ENCODE assay signal across 8 mouse cellular contexts in genomic region chr11:60698806-60699523, GRCm38 (mm10). TPM values are rescaled to one million over a fixed set of nuclear protein-coding genes. Genes with fewer than 3 reads are reported as not detected.
DNase-seq lines count a peak whose midpoint lies in the region; ATAC-seq and TF ChIP-seq lines count a peak whose summit lies in the region.

No protein-coding gene starts in this region.

- peak overlapping the region; percentile 79 to 97 for H3K4me3 ChIP-seq in ES-E14 (ENCODE audit: insufficient read depth in 1 of 2, low read depth in 1 of 2, low read length in 2 of 2, poor library complexity in 1 of 2, severe bottlenecking in 1 of 2)
- H3K4me3 ChIP-seq in erythroblast, embryonic 14.5 days (replicated peaks), result peak overlapping the region; percentile 95
- H3K4me3 ChIP-seq in heart, embryonic 13.5 days, result peak overlapping the region; percentile 91
- H3K4me3 ChIP-seq in kidney, embryonic 15.5 days (replicated peaks), result peak overlapping the region; percentile 89
- H3K4me3 ChIP-seq in liver, postnatal 0 days (ENCODE audit: low read depth, low read length), result peak overlapping the region; percentile 86
- peak overlapping the region; percentile 86 for H3K4me3 ChIP-seq in neural tube, embryonic 14.5 days (ENCODE audit: low read depth, low read length)

- 3% methylated on average over 22 of the region's 22 CpGs for WGBS in heart, embryonic 13.5 days
- 3% methylated on average over 22 of the region's 22 CpGs for WGBS in kidney, embryonic 15.5 days
- WGBS in liver, postnatal 0 days (ENCODE audit: insufficient replicate concordance), result 4% methylated on average over 22 of the region's 22 CpGs
- WGBS in neural tube, embryonic 14.5 days, result 1% methylated on average over 22 of the region's 22 CpGs

- no peak for TF ChIP-seq CTCF in liver, postnatal 0 days (IDR thresholded peaks at IDR 0.05; ENCODE audit: low read depth)

- no peak for TF ChIP-seq EP300 in liver, postnatal 0 days (IDR thresholded peaks at IDR 0.05; ENCODE audit: low read depth)

- H3K36me3 ChIP-seq in ES-E14 (ENCODE audit: control insufficient read depth, insufficient read depth, low read length, poor library complexity, severe bottlenecking), result peaks cover under 1% of the 10 kb centered on the region; the same call in 1 of the 2 replicates
- H3K36me3 ChIP-seq in erythroblast, embryonic 14.5 days (ENCODE audit: control insufficient read depth), result peaks cover 22% of the 10 kb centered on the region
- H3K36me3 ChIP-seq in heart, embryonic 13.5 days, result peaks cover 13% of the 10 kb centered on the region; the same call in 1 of the 2 replicates
- no peaks in the 10 kb centered on the region for H3K36me3 ChIP-seq in kidney, embryonic 15.5 days
- no peaks in the 10 kb centered on the region for H3K36me3 ChIP-seq in liver, postnatal 0 days (replicated peaks; ENCODE audit: insufficient read depth, low read length)
- H3K36me3 ChIP-seq in neural tube, embryonic 14.5 days (ENCODE audit: control insufficient read depth, insufficient read depth, low read length), result no peaks in the 10 kb centered on the region

- DNase-seq in ES-E14 (ENCODE audit: low read depth, low spot score), result peak; percentile 92
- DNase-seq in adrenal gland, postnatal 4 days (ENCODE audit: low spot score in 2 of 2), result peak; percentile 37 to 40
- DNase-seq in liver, postnatal 0 days, result peak; percentile 59
- DNase-seq in urinary bladder, postnatal 4 days (ENCODE audit: low spot score in 2 of 2), result peak; percentile 73 to 80

- H3K4me2 ChIP-seq in heart, embryonic 13.5 days, result peak overlapping the region; percentile 93
- peak overlapping the region; percentile 65 for H3K4me2 ChIP-seq in kidney, embryonic 15.5 days
- peak overlapping the region; percentile 76 for H3K4me2 ChIP-seq in liver, postnatal 0 days (ENCODE audit: low read depth, low read length)
- peak overlapping the region; percentile 58 for H3K4me2 ChIP-seq in neural tube, embryonic 14.5 days (ENCODE audit: low read depth, low read length)

- peaks cover 8 to 11% of the 10 kb centered on the region in 2 experiments; a peak in 3 of 4 replicates for H3K4me1 ChIP-seq in ES-E14 (ENCODE audit: control insufficient read depth in 2 of 2, insufficient read depth in 2 of 2, low read length in 2 of 2, poor library complexity in 1 of 2)
- peaks cover 46% of the 10 kb centered on the region for H3K4me1 ChIP-seq in erythroblast, embryonic 14.5 days (ENCODE audit: control insufficient read depth)
- H3K4me1 ChIP-seq in heart, embryonic 13.5 days, result peaks cover 41% of the 10 kb centered on the region
- peaks cover 37% of the 10 kb centered on the region for H3K4me1 ChIP-seq in kidney, embryonic 15.5 days
- H3K4me1 ChIP-seq in liver, postnatal 0 days (ENCODE audit: insufficient read depth), result peaks cover 22% of the 10 kb centered on the region
- H3K4me1 ChIP-seq in neural tube, embryonic 14.5 days (ENCODE audit: control insufficient read depth, insufficient read depth, low read length), result peaks cover 35% of the 10 kb centered on the region

- peaks cover 2% of the 10 kb centered on the region; the same call in 1 of the 2 replicates for H3K27me3 ChIP-seq in erythroblast, embryonic 14.5 days (ENCODE audit: control insufficient read depth)
- peaks cover 8% of the 10 kb centered on the region; the same call in 1 of the 2 replicates for H3K27me3 ChIP-seq in heart, embryonic 13.5 days (replicated peaks)
- no peaks in the 10 kb centered on the region for H3K27me3 ChIP-seq in kidney, embryonic 15.5 days
- H3K27me3 ChIP-seq in liver, postnatal 0 days (ENCODE audit: insufficient read depth, low read length), result no peaks in the 10 kb centered on the region
- H3K27me3 ChIP-seq in neural tube, embryonic 14.5 days (ENCODE audit: control insufficient read depth, insufficient read depth, low read length), result no peaks in the 10 kb centered on the region

- H3K27ac ChIP-seq in ES-E14 (ENCODE audit: insufficient read depth, low read depth, low read length, poor library complexity, severe bottlenecking), result peak overlapping the region; percentile 82
- H3K27ac ChIP-seq in heart, embryonic 13.5 days (replicated peaks), result peak overlapping the region; percentile 93
- peak overlapping the region; percentile 95 for H3K27ac ChIP-seq in kidney, embryonic 15.5 days
- peak overlapping the region; percentile 67 for H3K27ac ChIP-seq in liver, postnatal 0 days (ENCODE audit: low read depth)
- peak overlapping the region; percentile 87 for H3K27ac ChIP-seq in neural tube, embryonic 14.5 days (ENCODE audit: low read depth, low read length)

- H3K9me3 ChIP-seq in ES-E14 (ENCODE audit: control insufficient read depth, insufficient read depth, low read depth, low read length), result no peaks in the 10 kb centered on the region
- H3K9me3 ChIP-seq in erythroblast, embryonic 14.5 days (ENCODE audit: control insufficient read depth, low read length), result no peaks in the 10 kb centered on the region
- H3K9me3 ChIP-seq in heart, embryonic 13.5 days, result no peaks in the 10 kb centered on the region
- no peaks in the 10 kb centered on the region for H3K9me3 ChIP-seq in kidney, embryonic 15.5 days (replicated peaks)
- no peaks in the 10 kb centered on the region for H3K9me3 ChIP-seq in liver, postnatal 0 days (ENCODE audit: low read length)
- no peaks in the 10 kb centered on the region for H3K9me3 ChIP-seq in neural tube, embryonic 14.5 days (ENCODE audit: control insufficient read depth, low read length)

- peak overlapping the region; percentile 75 for H3K9ac ChIP-seq in ES-E14 (ENCODE audit: insufficient read depth, low read depth, low read length, poor library complexity, severe bottlenecking)
- peak overlapping the region; percentile 97 for H3K9ac ChIP-seq in heart, embryonic 13.5 days
- H3K9ac ChIP-seq in kidney, embryonic 15.5 days, result peak overlapping the region; percentile 87
- peak overlapping the region; percentile 84 for H3K9ac ChIP-seq in liver, postnatal 0 days (replicated peaks)
- H3K9ac ChIP-seq in neural tube, embryonic 14.5 days (replicated peaks; ENCODE audit: low read depth, low read length), result peak overlapping the region; percentile 86

- in situ Hi-C loops in ES-E14 (cut with MboI; ENCODE audit: low sequenced_read_pairs in 2 of 2, unreplicated experiment in 2 of 2), result no loop called here

- peak; percentile 33 for ATAC-seq in heart, embryonic 13.5 days (ENCODE audit: extremely low read depth, insufficient number of reproducible peaks, low FRiP score, low TSS enrichment)
- ATAC-seq in kidney, embryonic 15.5 days (replicated peaks; ENCODE audit: low FRiP score), result peak; percentile 63
- peak; percentile 5; the same call in 1 of the 2 replicates for ATAC-seq in liver, postnatal 0 days
- ATAC-seq in neural tube, embryonic 14.5 days (ENCODE audit: low read depth), result peak; percentile 33

TF ChIP-seq in ES-E14, 5 proteins besides CTCF, POLR2A, EP300 and RAD21:
- TF ChIP-seq MAFK (IDR thresholded peaks at IDR 0.05; ENCODE audit: insufficient read depth, low read depth, low read length) (no peak), ZC3H11A (IDR thresholded peaks at IDR 0.05; ENCODE audit: borderline replicate concordance, low read depth, low read length) (no peak), HCFC1 (IDR thresholded peaks at IDR 0.05; ENCODE audit: borderline replicate concordance, insufficient read depth, low read length) (no peak; the same call in 1 of the 2 replicates), CHD2 (IDR thresholded peaks at IDR 0.05; ENCODE audit: low read depth, low read length) (no peak), ZNF384 (IDR thresholded peaks at IDR 0.05; ENCODE audit: low read depth, low read length) (no peak)

RNA-seq across cellular contexts. Expression of gene Llgl1, which starts 0.6 kb away (rescaled TPM):
- 25.5 and 33.0 TPM in 2 replicates for total RNA-seq in ES-E14 (2012; rRNA removed)
- 10 to 100 TPM; 36.5 to 41.6 TPM for total RNA-seq in adrenal gland, postnatal 4 days (2021)
- polyA plus RNA-seq in erythroblast, embryonic 14.5 days (2012), result 2.5 and 4.0 TPM in 2 replicates
- 34.0 and 34.1 TPM in 2 replicates for polyA plus RNA-seq in heart, embryonic 13.5 days (2015; fragmentation: Nextera tagmentation; extraction: Ambion mirVana)
- 52.6 and 61.4 TPM in 2 replicates for polyA plus RNA-seq in kidney, embryonic 15.5 days (2015; fragmentation: Nextera tagmentation; extraction: Ambion mirVana)
- polyA plus RNA-seq in liver, postnatal 0 days (2015; fragmentation: Nextera tagmentation; extraction: Ambion mirVana), result 4.2 and 4.6 TPM in 2 replicates
- polyA plus RNA-seq in neural tube, embryonic 14.5 days (2014; fragmentation: Nextera tagmentation; extraction: Ambion mirVana), result 35.6 and 42.8 TPM in 2 replicates

RNA-seq across cellular contexts. Expression of gene Flii, which starts 28.1 kb away (rescaled TPM):
- 53.3 and 55.3 TPM in 2 replicates for total RNA-seq in ES-E14 (2012; rRNA removed)
- total RNA-seq in adrenal gland, postnatal 4 days (2021), result 100 to 1,000 TPM; 128 to 129 TPM
- 6.9 and 16.9 TPM in 2 replicates for polyA plus RNA-seq in erythroblast, embryonic 14.5 days (2012)
- polyA plus RNA-seq in heart, embryonic 13.5 days (2015; fragmentation: Nextera tagmentation; extraction: Ambion mirVana), result 75.4 and 79.1 TPM in 2 replicates
- polyA plus RNA-seq in kidney, embryonic 15.5 days (2015; fragmentation: Nextera tagmentation; extraction: Ambion mirVana), result 78.1 and 79.0 TPM in 2 replicates
- 23.3 and 23.4 TPM in 2 replicates for polyA plus RNA-seq in liver, postnatal 0 days (2015; fragmentation: Nextera tagmentation; extraction: Ambion mirVana)
- polyA plus RNA-seq in neural tube, embryonic 14.5 days (2014; fragmentation: Nextera tagmentation; extraction: Ambion mirVana), result 52.9 and 62.7 TPM in 2 replicates

RNA-seq across cellular contexts. Expression of gene Mief2, which starts 29.2 kb away (rescaled TPM):
- 24.8 and 39.2 TPM in 2 replicates for total RNA-seq in ES-E14 (2012; rRNA removed)
- total RNA-seq in adrenal gland, postnatal 4 days (2021), result 10 to 100 TPM; 26.6 to 28.0 TPM
- 0.38 and 0.50 TPM in 2 replicates for polyA plus RNA-seq in erythroblast, embryonic 14.5 days (2012)
- 17.4 and 17.7 TPM in 2 replicates for polyA plus RNA-seq in heart, embryonic 13.5 days (2015; fragmentation: Nextera tagmentation; extraction: Ambion mirVana)
- 15.7 TPM in 2 replicates for polyA plus RNA-seq in kidney, embryonic 15.5 days (2015; fragmentation: Nextera tagmentation; extraction: Ambion mirVana)
- 4.5 and 4.9 TPM in 2 replicates for polyA plus RNA-seq in liver, postnatal 0 days (2015; fragmentation: Nextera tagmentation; extraction: Ambion mirVana)
- polyA plus RNA-seq in neural tube, embryonic 14.5 days (2014; fragmentation: Nextera tagmentation; extraction: Ambion mirVana), result 23.1 and 25.6 TPM in 2 replicates

Comparison
In these comparisons a context has a peak if more than half of its experiments do, and no peak if none do; other contexts are left out.
1. Peak in every context shown above with its lines: DNase-seq, ATAC-seq, H3K4me3 ChIP-seq and H3K27ac ChIP-seq.
2. DNase-seq: peak in every context shown above with its lines; median percentile 92 in ES-E14; 76 in urinary bladder, postnatal 4 days; 59 in liver, postnatal 0 days; 38 in adrenal gland, postnatal 4 days.
3. ATAC-seq: peak in every context shown above with its lines; median percentile 63 in kidney, embryonic 15.5 days; 33 in heart, embryonic 13.5 days; 33 in neural tube, embryonic 14.5 days; 5 in liver, postnatal 0 days.